Mouse (Mus musculus) liver, postnatal 0 days (tissue): ENCODE results near the gene Rnf126. TPM values are rescaled to one million over a fixed set of nuclear protein-coding genes. Genes with fewer than 3 reads are reported as not detected.

ENCODE experiments used
- ATAC-seq: fragments of 200-750 bp; cut with Nextera tagmentation; 2 replicates; pipeline ENCODE4 v1.8.0; 2017; ENCODE audit warnings: mild to moderate bottlenecking, moderate library complexity
- DNase-seq: peaks from one replicate; pipeline ENCODE4 v3.0.0-alpha.2; 2016
- H3K27ac ChIP-seq: fragments of 300-500 bp; sonication (generic); 2 replicates; pipeline ENCODE4 v1.5.1; 2014; ENCODE audit warnings: antibody characterized with exemption, moderate library complexity, mild to moderate bottlenecking, low read depth
- H3K27me3 ChIP-seq: fragments of 300-500 bp; sonication (generic); 2 replicates; pipeline ENCODE4 v1.6.1; 2014; ENCODE audit warnings: low read length, control low read depth, mixed read lengths; ENCODE audit not compliant: insufficient read depth
- H3K36me3 ChIP-seq: fragments of 300-500 bp; sonication (generic); replicated peaks from 2 replicates; pipeline ENCODE4 v1.6.1; 2014; ENCODE audit warnings: mild to moderate bottlenecking, control low read depth, low read length, moderate library complexity, mixed read lengths; ENCODE audit not compliant: insufficient read depth
- H3K4me1 ChIP-seq: fragments of 300-500 bp; sonication (generic); 2 replicates; pipeline ENCODE4 v1.6.1; 2014; ENCODE audit warnings: antibody characterized with exemption, mild to moderate bottlenecking, control low read depth; ENCODE audit not compliant: insufficient read depth
- H3K4me2 ChIP-seq: fragments of 300-500 bp; sonication (generic); 2 replicates; pipeline ENCODE4 v1.6.1; 2014; ENCODE audit warnings: low read depth, mild to moderate bottlenecking, low read length, moderate library complexity, mixed read lengths
- H3K4me3 ChIP-seq: fragments of 300-500 bp; sonication (generic); 2 replicates; pipeline ENCODE4 v1.5.1; 2014; ENCODE audit warnings: low read depth, low read length
- H3K9ac ChIP-seq: fragments of 300-500 bp; sonication (generic); replicated peaks from 2 replicates; pipeline ENCODE4 v1.6.1; 2014; ENCODE audit warnings: mild to moderate bottlenecking, moderate library complexity
- H3K9me3 ChIP-seq: fragments of 300-500 bp; sonication (generic); 2 replicates; pipeline ENCODE4 v1.6.1; 2016; ENCODE audit warnings: mild to moderate bottlenecking, control low read depth, low read length, mixed read lengths
- CTCF ChIP-seq: sonication (generic); IDR thresholded peaks from 2 replicates; pipeline ENCODE4 v1.5.1; 2016; ENCODE audit warnings: antibody characterized with exemption, low read depth
- EP300 ChIP-seq: IDR thresholded peaks from 2 replicates; pipeline ENCODE4 v1.6.1; 2016; ENCODE audit warnings: antibody characterized with exemption, low read depth, mild to moderate bottlenecking
- WGBS: fragments of 180-500 bp; shearing (Covaris S2); extraction: QIAGEN DNeasy Blood & Tissue Kit; methylation state at CpG from one replicate; pipeline ENCODE4 v1.1.7; 2014; ENCODE audit not compliant: insufficient replicate concordance; 5-methylcytosine and 5-hydroxymethylcytosine counted together
- polyA plus RNA-seq: library from polyadenylated mRNA; unstranded; fragments of >200 nt; fragmentation: Nextera tagmentation; extraction: Ambion mirVana; gene quantifications from 2 replicates; pipeline ENCODE4 v1.2.1, GENCODE M21; 2015

The Rnf126 gene
- polyA plus RNA-seq, 1 experiment from 2014 or later, result 28.2 TPM

- no peak for TF ChIP-seq CTCF
- TF ChIP-seq EP300, result no peak
- H3K4me3 ChIP-seq, result no peak overlapping the region
- H3K4me1 ChIP-seq, result no peaks in the 10 kb centered on the region
- no peaks in the 10 kb centered on the region for H3K36me3 ChIP-seq
- ATAC-seq, result no peak
- H3K9me3 ChIP-seq, result no peaks in the 10 kb centered on the region
- H3K27ac ChIP-seq, result no peak overlapping the region
- H3K27me3 ChIP-seq, result peaks cover 5% of the 10 kb centered on the region
- no peak overlapping the region for H3K4me2 ChIP-seq
- 79% methylated on average over 7 of the region's 7 CpGs for WGBS
- H3K9ac ChIP-seq, result no peak overlapping the region
- DNase-seq, result no peak
These were observed 43.1 kb downstream of the Rnf126 start for GRCm38 (mm10) chr10:79723692-79724091.

- Histone ChIP-seq H3K27ac (no peak overlapping the region), H3K4me1 (no peaks in the 10 kb centered on the region), H3K9me3 (no peaks in the 10 kb centered on the region), H3K4me3 (no peak overlapping the region), H3K36me3 (no peaks in the 10 kb centered on the region), H3K27me3 (peaks cover 11% of the 10 kb centered on the region), H3K9ac (no peak overlapping the region), H3K4me2 (no peak overlapping the region)
- WGBS, result 59% methylated on average over 6 of the region's 6 CpGs
- ATAC-seq, result no peak
- DNase-seq, result no peak
- TF ChIP-seq EP300, result no peak
- no peak for TF ChIP-seq CTCF
These were observed 43.7 kb downstream of the Rnf126 start for GRCm38 (mm10) chr10:79723047-79723446.

GRCm38 (mm10) chr10:79721089-79721488 is 45.7 kb downstream of the Rnf126 start:
- 61% methylated on average over 5 of the region's 5 CpGs for WGBS
- H3K4me3 ChIP-seq, result no peak overlapping the region
- no peak overlapping the region for H3K27ac ChIP-seq
- no peaks in the 10 kb centered on the region for H3K36me3 ChIP-seq
- no peak overlapping the region for H3K9ac ChIP-seq
- no peaks in the 10 kb centered on the region for H3K9me3 ChIP-seq
- no peak for DNase-seq
- peaks cover 27% of the 10 kb centered on the region for H3K27me3 ChIP-seq
- no peak for TF ChIP-seq EP300
- TF ChIP-seq CTCF, result no peak
- ATAC-seq, result no peak
- H3K4me2 ChIP-seq, result no peak overlapping the region
- peaks cover 13% of the 10 kb centered on the region for H3K4me1 ChIP-seq

- H3K27me3 ChIP-seq, result peaks cover 48% of the 10 kb centered on the region
- H3K27ac ChIP-seq, result no peak overlapping the region
- H3K9me3 ChIP-seq, result no peaks in the 10 kb centered on the region
- 7% methylated on average over 43 of the region's 43 CpGs for WGBS
- no peak overlapping the region for H3K9ac ChIP-seq
- H3K4me1 ChIP-seq, result peaks cover 19% of the 10 kb centered on the region
- DNase-seq (peak; percentile 83), ATAC-seq (no peak)
- TF ChIP-seq CTCF, result no peak
- TF ChIP-seq EP300, result no peak
- peak overlapping the region; percentile 88; the same call in 1 of the 2 replicates for H3K4me2 ChIP-seq
- H3K36me3 ChIP-seq, result no peaks in the 10 kb centered on the region
- peak overlapping the region; percentile 58; the same call in 1 of the 2 replicates for H3K4me3 ChIP-seq
These were observed 49.0 kb downstream of the Rnf126 start for GRCm38 (mm10) chr10:79717640-79718357.

GRCm38 (mm10) chr10:79716988-79717355 is 49.8 kb downstream of the Rnf126 start:
- H3K27me3 ChIP-seq, result peaks cover 48% of the 10 kb centered on the region
- no peak for TF ChIP-seq EP300
- no peak for TF ChIP-seq CTCF
- H3K9ac ChIP-seq, result no peak overlapping the region
- peak overlapping the region; percentile 88 for H3K4me2 ChIP-seq
- H3K36me3 ChIP-seq, result peaks cover 3% of the 10 kb centered on the region; the same call in 1 of the 2 replicates
- H3K4me1 ChIP-seq, result peaks cover 21% of the 10 kb centered on the region
- WGBS, result 0% methylated on average over 35 of the region's 44 CpGs
- no peak overlapping the region for H3K27ac ChIP-seq
- H3K4me3 ChIP-seq, result peak overlapping the region; percentile 58
- no peak for ATAC-seq
- no peaks in the 10 kb centered on the region for H3K9me3 ChIP-seq
- DNase-seq, result no peak

- no peak within 1 kb of the TSS for H3K9ac ChIP-seq
- peak within 1 kb of the TSS; percentile 58 for H3K4me3 ChIP-seq
These were observed 50.3 kb downstream of the Rnf126 start, which contains the start of gene Hcn2 for GRCm38 (mm10) chr10:79716254-79716987. TSS of gene Hcn2 (plus strand) at chr10:79716634.

More at GRCm38 (mm10) chr10:79716254-79716987, 50.3 kb downstream of the Rnf126 start, which contains the start of gene Hcn2:
- no peak for ATAC-seq
- H3K36me3 ChIP-seq, result peaks cover 8% of the 10 kb centered on the region
- no peak for DNase-seq
- H3K27me3 ChIP-seq, result peaks cover 48% of the 10 kb centered on the region
- no peaks in the 10 kb centered on the region for H3K9me3 ChIP-seq
- peak within 1 kb of the TSS; percentile 88 for H3K4me2 ChIP-seq
- 3% methylated on average over 36 of the region's 91 CpGs for WGBS
- peaks cover 21% of the 10 kb centered on the region for H3K4me1 ChIP-seq
- H3K27ac ChIP-seq, result no peak within 1 kb of the TSS
- TF ChIP-seq EP300, result no peak
- TF ChIP-seq CTCF, result no peak
